Mouse (Mus musculus): ENCODE results near the gene Pik3cd.

The Pik3cd gene

DNA sequence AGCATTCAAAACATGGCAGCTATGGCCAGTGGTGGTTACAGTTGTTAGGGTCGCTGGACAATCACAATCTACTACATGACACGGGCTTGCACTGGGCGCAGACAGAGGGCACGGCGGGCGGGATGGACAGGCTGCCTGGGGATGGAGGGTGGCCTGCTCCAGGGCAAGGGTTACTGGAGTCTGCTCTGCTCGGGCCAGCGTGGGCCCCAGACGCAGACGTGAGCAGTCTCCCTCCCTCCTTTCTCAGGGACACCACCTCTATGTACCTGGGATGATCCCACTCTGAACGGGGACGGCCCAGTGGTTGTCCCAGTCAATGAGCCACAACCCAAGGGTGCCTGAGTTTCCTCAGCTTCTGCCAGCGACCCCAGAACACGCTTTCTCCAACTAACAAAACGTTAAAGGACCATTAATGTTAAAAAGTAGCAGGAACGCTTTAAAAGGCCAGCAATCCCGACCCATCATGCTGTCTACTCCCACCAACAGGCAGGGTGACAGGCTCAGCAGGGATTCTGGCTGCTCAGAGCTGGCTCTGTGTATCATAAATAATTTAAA is 22.6 kb upstream of the Pik3cd start:
- no peak for DNase-seq (ENCODE audit: low spot score)

DNA sequence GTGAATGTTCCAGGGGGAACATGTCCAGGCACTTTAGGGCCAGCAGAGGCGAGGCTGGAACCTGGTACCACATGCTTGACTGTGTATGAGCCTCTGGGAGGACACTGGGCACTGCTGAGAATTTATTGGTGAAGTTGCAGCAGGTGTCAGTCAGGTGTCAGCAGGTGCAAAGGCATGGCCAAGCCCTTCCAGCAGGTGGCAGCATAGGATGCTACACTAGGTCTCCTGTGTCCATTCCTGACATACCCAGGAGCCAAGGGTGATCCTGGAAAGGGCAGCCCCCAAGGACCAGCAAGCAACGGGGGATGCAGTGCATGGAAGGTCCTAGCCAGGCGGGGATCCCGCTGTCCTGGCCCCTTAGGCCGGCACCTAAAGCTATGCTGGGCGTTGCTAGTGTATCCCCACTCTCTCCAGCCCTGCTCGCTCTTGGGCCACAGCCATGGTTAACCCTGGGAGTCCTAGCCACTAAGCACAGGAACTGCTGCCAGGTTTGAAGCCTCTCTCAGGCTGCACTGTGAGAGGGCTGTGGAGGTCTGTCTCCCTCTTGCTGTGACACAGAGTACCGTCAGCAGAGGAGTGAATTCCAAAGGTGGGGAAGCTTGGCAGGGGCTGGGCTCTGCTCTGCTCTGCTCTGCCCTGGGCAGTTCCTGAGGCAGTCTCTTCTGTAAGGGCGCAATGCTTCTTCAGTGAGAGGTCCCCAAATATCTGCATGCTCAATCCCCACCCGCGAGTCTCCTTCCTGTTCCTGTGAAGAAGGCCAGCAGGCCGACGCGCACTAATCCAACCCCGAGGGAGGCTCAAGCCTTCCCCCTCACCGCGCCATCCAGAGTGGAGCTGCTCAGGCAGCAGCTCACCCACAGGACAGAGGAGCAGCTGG is 21.7 kb upstream of the Pik3cd start:
- DNase-seq (ENCODE audit: low spot score): no peak

DNA sequence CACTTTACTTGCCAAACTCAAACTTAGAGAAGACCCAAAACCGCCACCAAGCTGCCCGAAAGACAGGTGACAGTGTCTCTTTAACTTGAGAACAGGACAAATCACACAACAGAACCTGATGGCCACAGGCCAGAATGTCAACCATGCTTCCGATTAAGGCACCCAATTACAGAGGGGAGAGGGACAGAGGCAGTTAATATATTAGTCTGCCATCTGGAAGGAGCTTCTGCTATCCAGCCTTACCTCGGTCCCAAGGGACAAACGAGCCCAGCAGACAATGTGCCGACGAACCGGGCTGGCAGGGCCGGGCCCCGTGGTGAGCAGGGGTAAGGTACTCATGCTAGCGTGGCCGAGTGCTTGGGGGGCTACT is 20.6 kb upstream of the Pik3cd start:
- no peak for DNase-seq (ENCODE audit: low spot score)

DNA sequence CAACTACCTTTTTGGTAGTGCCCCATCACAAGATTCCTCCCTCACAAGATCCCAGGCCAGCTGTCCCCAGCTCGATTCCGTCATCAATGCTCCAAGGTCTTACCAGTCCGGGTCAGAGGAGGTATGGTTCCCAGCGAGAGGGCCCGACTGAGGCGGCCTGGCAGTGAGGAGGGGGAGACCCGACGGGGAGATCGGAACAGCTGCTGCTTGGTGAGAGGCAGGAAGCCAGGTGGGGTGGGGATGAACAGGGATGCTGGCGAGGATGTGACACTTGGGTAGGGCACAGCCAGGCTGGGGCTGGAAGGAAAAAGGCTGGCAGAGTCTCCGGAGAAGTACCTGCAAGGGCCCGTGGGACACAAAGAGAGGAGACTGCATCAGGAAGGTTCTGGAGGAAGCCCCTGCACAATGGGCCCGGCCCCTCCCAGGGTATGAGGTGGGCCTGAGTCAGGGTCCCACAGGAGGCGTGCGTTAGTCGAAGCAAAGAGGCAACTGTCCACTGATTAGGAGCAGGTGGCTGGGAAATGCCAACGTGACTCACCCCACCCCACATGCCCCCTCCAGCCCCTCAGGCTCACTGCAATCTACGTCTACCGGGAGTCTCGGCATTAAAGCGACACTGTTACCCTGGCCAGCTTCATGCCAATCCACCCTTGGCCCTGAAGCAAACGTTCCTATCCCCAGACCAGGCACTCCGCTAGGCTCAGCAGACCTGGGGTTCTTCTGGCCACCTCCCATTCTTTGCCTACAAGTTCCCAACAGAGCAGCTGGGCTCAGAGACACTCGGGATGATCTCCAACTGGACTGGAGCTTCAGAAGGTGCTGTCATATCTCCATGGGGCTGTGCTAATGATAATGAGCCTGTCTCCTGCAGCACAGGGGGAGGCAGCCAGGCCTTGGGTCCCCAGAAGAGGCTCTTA is 20.0 kb upstream of the Pik3cd start:
- no peak for DNase-seq (ENCODE audit: low spot score)

DNA sequence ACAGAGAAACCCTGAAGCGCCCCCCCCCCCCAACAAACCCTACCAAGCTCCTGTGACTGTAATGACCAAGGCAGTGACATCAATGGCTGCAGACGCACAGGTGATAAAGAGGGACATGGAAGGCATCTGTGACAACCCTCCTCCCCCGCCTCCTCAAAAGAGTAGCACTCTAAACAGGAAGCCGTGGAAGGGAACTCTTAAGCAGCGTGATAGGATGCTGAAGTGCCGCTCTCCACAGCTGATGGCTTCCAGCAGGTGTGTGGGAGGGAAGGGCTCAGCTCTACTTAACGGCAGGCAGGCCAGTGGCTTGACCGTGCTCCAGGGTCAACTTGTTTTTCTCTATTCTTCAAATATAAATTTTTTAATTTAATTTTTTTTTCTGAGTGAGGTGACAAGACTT is 18.8 kb upstream of the Pik3cd start:
- no peak for DNase-seq (ENCODE audit: low spot score)

DNA sequence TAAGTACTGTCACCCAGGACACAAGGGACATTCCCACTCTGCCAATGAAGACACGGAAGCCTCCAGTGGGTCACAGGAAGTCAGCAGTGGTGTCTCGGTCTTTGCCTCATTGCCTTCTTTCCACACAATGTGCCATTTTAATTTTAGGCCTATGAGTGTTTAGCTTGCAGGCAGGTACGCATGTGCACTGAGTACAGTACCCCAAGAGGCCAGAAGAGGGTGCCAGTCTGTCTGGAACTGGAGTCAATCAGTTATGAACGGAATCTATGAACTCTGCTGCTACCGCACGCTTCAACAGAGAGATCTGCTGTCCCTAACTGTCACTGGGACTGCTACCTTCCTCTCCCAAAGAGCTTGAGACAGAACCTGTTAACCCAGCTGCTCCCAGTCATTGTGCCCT is 17.3 kb upstream of the Pik3cd start:
- no peak for DNase-seq (ENCODE audit: low spot score)

DNA sequence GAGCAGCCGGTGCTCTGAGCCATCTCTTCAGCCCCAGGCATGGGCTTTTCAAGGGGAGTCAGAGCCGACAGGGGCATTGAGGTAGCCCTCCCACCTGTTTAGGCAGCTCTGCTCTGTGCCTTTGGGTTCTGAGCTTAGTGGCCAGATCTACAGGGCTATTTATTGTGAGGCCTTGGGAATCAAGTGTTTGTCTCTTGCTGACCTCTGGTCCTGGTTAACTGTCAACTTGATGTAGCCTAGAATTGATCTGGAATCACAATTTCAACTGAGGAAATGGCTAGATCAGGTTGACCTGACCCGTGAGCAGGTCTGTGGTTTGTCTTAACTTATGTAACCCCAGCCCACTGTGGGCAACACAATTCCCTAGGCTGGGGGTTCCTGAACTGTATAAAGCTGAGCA is 12.2 kb upstream of the Pik3cd start:
- no peak for DNase-seq (ENCODE audit: low spot score)

DNA sequence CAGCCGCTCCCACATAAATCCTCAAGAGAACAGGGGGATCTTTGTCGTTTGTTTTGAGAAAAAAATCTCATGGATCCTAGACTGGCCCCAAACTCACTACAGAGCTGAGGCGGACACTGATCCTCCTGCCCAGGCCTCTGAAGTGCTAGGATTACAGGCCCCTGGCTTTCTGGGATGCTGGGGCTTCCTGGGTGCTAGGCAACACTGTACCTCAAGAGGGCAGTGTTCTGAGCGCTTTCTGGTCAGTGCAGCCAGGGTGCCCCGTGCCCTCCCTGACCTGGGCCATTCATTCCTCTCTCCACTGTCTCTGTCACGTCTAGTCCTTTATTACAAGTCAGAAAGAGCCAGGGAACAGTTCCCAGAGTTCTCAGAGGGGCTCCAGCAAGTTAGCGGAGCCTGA is 9.6 kb upstream of the Pik3cd start:
- DNase-seq (ENCODE audit: low spot score): no peak

DNA sequence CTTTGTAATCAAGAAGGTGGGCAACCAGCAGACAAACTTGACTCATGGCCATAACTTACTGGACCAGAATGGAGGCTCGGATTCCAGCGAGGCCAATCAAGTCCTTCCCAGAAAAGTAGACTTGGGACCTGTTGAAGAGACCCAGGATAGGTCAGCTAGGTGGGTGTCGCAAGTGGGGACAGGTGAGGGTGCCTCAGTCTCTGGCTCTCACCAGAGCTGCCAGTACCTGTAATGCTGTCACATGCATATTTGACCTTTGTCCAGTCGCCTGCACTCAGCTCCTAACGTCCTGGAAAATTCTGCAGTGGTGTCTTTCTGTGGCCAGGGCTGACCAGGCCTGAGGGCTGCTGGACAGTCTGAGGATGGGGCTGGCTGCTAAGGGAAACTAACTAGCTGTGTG is 9.1 kb upstream of the Pik3cd start:
- DNase-seq (ENCODE audit: low spot score): no peak

DNA sequence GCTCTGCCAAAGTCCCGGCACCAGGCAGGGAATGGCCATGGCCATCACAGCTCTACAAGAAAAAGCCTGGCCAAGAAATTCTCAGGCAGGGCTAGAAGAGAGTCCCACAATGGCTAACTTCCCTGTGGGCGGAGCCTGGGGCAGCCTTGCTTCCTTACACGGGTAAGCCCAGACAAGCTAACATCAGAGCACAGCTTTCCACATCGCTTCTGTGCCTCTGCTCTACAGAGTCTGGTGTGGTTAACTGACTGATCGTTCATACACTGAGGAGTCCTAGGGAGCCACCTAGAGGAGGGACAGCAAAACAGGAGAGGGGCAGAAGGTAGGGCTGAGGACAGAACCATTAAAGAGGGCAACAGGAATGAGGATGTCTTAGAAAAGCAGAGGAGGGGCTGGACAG is 8.1 kb upstream of the Pik3cd start:
- peak; percentile 44 for DNase-seq (ENCODE audit: low spot score)

DNA sequence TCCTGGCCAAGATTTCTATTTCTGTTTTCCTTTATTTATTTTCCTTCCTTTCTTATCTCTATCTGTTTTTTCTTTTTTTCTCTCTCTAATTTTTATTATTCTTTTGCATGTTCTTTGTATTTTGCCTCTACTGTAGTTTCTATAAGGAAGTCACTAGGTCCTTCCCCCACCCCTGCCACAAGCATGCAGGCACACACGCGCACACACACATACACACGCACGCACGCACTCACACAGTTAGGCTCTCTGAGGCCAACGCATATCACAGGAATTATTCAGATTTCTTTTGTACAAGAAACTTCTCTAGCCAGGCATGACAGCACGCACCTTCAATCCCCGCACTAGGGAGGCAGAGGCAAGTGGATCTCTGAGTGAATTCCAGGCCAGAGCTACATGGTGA is 3.6 kb upstream of the Pik3cd start:
- no peak for DNase-seq (ENCODE audit: low spot score)

DNA sequence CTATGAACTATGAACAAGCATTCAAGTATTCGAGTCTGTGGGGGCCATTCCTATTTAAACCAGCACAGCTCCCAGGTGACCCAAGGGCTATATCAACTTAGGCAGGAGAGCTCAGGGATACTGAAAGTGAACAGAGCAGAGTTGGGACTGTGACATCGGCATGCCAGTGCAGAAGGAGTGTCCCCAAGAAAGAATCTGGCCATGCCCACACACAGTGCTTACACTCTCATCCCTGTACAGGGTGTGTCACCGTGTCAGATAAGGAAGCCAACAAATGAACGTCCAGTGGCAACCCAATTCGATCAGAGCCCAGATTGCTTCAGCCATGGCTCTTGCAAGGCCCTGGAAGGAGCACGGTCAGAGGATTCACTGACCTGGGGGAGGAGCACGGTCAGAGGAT is 2.9 kb upstream of the Pik3cd start:
- DNase-seq (ENCODE audit: low spot score): no peak

DNA sequence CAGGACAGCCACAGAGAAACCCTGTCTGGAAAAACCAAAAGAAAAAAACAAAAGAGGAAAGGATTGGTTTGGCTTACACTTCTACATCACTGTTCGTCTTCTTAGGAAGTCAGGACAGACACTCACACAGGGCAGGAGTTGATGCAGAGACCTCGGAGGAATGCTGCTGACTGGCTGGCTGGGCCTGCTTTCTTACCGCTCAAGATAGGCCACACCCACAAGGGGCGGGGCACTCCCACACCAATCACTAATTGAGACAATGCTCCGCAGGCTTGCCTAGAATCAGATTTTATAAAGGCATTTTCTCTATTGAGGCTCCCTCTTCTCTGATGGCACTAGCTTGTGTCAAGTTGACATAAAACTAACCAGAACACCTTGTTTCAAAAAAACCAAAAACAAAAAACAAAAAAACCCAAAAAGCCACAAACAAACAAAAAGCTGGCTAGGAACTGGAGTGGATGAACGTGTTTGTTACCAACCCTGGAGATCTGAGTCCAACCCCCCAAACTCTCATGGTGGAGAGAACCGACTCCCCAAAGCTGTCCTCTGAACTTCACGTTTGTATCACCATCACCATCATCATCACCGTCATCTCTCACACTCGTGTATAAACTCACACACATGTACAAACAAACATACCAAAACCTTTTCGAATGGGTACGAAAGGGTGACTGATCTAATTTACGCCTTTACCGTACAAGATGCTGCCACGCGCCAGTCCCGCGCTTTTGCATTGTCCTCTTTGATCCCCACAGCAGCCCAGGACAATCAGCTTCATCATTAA is 753 bp downstream of the Pik3cd start:
- DNase-seq (ENCODE audit: low spot score): peak; percentile 61

DNA sequence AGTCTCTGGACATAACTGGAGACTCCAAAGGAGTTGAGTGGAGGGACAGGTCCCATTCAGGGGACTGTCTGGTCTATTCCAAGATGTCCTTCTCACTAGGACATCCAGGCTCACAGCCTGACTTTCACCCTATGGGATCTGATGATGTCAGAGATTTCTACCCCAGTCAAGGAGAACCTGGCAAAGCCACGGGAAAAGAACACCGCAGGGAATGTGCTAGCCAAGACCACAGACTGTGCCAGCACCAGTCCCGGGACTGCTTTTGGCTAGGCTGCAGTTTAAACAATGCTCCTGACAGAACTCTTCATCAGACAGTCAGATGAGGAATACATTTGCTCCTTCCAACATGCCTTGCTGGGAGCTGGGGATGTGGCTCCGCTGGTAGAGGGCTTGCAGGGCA is 2.4 kb downstream of the Pik3cd start:
- DNase-seq (ENCODE audit: low spot score): no peak

DNA sequence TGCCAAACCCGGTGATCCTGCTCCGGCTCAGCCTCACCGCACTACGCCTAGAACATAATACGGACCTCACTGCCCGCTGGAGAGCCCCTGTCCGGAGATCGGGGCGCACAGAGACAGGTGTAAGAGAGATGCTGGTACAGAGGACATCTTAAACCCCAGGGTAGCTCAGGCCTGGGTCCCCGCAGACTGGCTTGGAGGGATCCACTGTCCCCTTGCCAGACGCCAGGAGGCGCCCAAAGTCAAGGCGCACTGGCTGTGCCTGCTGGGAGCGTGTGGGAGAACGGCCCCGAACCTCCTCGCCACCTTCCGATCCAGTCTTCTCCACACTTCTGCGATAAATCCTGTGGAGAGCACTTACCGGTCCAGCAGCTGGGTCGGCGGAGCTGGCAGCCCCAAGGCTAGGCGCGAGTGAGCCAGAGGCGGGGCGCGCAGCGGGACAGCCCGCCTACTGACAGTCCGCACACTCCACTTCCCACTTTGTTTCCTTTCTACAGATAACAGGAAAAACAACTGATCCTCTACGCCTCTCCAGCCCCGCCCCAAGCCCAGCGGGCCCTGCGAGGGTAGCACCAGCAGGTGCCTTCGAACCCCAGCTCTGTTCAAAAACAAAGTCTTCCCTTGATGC is 4.1 kb downstream of the Pik3cd start:
- DNase-seq (ENCODE audit: low spot score): peak; percentile 51

DNA sequence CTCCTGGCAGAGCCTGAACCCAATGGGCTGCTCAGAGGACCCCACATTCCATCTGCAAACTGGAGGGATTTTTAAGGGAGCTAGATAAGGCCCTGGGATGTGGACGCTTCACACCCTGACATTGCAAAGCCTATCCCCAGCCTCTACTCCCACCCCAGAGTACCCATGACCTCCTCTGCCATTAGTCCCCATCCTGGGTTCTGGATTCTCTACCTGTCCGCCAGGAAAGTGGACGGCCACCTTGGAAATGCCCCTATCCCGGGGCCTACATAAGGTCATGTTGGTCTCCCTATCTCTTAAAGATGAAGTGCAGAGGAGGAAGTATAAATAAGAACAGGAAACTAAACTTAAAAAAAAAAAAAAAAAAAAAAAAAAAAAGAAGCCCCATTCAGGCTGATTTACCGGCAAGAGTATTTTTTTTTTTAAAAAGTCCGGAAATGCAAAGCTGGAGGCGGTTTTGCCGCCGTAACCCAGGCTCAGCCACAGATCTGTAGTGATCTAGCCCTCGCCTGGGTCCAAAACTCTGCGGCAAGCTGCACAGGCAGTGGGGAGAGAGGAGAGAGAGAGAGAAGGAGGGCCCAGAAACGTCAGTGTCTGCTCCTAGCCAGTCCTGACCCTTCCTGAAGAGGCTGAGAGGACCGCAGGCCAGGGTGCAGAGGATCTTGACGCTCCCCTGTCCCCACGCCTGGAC is 4.7 kb downstream of the Pik3cd start:
- DNase-seq (ENCODE audit: low spot score): no peak

DNA sequence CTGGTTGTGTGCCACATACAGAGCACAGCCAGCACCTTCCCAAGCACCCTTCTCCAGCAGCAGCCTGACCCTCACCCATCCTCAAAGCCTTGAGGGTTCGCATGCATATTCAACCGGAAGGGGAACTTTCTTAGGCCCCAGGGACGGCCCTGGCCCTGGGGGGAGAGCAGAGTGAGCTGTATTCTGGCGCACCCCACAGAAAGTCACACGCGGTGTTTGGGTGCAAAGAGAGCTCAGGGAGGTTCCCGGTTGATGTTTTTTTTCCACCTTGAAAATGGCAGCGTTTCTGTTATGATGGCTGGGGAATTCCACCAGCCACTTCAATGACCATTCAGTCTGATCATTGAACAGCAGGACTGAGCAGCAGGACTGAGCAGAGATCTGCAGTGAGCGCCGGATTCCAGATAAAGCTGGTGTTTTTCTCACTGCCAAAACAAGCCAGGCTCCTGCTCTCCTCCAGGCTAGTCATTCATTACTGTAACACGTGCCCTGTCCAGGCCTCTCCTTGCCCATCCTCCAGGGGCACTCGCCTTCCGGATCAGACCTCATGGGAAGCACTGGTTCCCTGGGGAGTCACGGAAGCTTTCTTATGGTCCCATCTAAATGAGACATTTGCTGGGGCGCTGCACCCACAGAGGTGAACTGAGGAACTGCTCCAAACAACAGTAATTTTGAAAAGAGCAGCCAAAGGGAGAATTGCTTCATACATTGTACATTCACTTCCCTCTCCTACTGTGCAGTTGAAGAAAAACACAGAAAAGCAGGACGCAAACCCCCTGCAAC is 6.0 kb downstream of the Pik3cd start:
- DNase-seq (ENCODE audit: low spot score): no peak

DNA sequence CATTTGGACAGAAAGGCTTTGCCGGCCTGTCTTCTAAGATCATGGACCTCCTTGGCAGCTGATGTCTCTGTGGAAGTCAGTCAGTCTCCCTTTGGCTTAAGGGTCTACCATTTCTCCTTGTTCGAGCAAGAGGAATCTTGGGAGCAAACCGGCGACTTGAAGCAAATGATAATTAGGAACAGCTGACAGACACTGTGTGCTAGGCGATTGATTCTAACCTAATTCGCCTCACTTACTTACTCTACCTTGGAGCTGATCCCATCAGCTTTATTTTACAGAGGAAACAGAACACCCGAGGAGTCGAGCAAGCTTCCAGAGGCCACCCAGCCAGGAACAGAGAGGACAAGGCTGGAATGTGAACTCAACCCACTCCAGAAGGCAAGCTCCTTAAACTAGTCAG is 11.0 kb downstream of the Pik3cd start:
- no peak for DNase-seq (ENCODE audit: low spot score)

DNA sequence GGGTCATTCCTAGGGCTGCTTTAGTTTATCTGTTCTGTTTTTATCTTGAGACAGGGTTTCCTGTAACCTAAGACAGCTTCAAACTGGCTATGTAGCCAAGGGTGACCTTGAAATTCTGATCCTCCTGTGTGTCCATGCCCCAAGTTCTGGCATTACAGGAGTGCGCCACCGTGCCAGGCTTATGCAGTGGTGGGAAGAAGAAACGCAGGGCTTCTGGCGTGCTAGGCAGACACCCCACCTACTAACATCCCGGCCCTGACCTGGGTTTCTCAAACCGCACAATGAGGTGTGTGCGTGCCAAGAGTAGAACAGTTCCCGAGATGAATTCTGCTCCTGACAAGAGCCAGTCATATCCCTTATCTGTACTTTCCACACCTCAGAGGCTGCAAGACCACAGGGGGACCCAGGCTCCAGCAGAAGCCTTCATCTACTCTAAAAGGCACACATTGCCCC is 11.5 kb downstream of the Pik3cd start:
- no peak for DNase-seq (ENCODE audit: low spot score)

Measured in c-Kit-positive CD71-positive TER-119-positive erythroid progenitor cells, embryonic 14.5 days (primary cell).